Mouse (Mus musculus): ENCODE measurements at regions not wholly inside any gene's neighbourhood (a gene's known extent, or its start where the extent isn't known, plus 50 kb on each side); places are given as distances from the start of the nearest gene placed in this dataset.
"Not testable (repeated sequence)": the region's sequence is repeated elsewhere in the genome, so short reads cannot be mapped to it uniquely, and the experiment has no call there.

DNA sequence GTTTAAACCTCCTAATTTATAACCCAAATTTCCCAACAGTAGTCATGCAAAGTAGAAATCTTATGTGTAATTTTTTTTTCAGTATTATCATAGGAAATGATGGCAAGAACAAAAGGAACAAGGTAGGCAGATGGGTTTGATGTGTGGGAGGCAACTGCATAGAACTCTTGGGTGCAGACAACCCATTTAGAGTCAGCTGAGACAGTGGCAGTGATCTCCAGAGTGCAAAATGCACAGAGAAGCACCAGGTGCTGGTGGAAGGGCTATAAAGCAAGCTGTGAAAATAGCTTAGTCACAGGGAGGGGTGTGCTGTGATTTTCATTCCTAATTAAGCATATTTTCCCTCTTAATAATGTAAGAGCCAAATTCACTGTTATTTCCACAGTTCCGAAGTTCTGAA is 130.5 kb downstream of the Car2 start:
- no peak for DNase-seq (ENCODE audit: low spot score in 2 of 2)

- DNase-seq (ENCODE audit: low spot score in 2 of 2) = no peak
Measured at GRCm38 (mm10) chr3:15022773-15023172, 136.7 kb downstream of the Car2 start.

- no peak for DNase-seq (ENCODE audit: low spot score in 2 of 2)
Measured at GRCm38 (mm10) chr3:15040866-15041528, 154.9 kb downstream of the Car2 start.

- DNase-seq (ENCODE audit: low spot score in 2 of 2) = no peak
Measured at GRCm38 (mm10) chr3:15053968-15054367, 167.9 kb downstream of the Car2 start.

DNA sequence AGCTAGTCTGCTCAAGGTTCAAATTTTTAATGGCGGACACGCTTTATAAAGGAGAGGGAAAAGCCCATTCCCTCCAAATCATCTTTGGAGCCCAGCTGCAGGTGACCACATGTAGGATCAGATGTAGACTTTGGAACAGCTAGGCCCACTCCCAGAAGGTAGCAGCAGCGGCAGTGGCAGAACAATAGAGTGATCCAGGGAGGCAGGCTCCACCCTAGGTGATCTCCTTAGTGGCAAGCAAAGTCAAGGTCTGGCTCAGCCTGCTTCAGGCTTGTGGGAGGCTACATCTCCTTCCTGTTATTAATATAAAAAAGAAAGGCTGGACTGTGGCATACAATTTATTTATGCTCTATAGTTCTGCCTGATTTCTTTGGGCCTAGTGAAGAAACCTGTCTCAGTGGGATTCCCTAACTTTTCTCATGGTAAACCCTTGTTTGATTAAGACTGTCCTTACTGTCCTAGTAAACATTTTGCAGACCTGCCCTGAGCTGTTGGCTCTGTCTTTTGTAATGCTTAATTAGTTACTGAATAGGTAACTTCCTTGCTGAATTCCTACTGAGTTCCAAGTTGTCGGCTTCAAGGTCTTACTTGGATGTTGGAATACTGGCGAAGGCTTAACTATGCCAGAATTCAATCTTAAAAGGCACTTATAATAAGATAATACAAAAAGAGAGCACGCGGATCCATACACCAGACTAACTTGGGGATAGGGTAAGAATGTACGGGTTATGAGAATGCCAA is 169.6 kb downstream of the Car2 start:
- not testable (repeated sequence) for DNase-seq (ENCODE audit: low spot score in 2 of 2)

GRCm38 (mm10) chr3:15056788-15057585 is 170.9 kb downstream of the Car2 start:
- DNase-seq (ENCODE audit: low spot score in 2 of 2) = not testable (repeated sequence)

DNA sequence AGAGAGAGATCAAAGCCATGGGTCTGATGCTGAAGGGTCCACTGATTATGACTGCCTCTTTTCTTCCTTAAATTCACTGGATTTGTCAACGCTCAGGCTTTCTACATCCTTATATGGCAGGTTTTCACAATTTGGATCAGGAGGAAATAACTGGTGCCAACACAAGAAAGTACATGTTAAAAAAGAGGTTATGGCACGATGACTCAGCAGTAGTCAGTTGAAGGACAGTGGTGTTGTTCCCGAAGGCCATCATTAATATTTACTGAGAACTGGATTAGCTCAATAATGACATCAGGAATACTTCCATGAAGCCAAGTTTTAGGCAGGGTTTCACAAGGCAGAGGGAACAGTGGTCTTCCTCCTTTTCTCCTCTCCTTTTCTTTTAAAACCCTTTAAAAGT is 179.6 kb downstream of the Car2 start:
- DNase-seq (ENCODE audit: low spot score in 2 of 2) = no peak

DNA sequence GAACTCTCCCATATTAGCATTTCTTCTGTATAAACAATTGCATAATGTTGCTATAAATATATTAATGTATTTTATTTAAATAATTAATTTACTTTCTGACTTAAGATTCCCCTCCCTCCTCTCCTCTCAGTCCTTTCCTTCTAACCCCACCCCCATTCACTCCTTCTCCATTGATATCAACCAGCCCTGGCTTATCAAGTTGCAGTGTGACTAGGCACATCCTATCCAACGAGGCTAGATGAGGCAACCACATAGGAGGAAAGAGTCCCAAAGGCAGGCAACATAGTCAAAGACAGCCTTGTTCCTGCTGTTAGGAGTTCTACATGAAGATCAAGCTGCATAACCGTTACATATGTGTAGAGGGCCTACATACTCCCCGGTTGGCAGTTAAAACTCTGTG is 182.2 kb downstream of the Car2 start:
- no peak for DNase-seq (ENCODE audit: low spot score in 2 of 2)

DNA sequence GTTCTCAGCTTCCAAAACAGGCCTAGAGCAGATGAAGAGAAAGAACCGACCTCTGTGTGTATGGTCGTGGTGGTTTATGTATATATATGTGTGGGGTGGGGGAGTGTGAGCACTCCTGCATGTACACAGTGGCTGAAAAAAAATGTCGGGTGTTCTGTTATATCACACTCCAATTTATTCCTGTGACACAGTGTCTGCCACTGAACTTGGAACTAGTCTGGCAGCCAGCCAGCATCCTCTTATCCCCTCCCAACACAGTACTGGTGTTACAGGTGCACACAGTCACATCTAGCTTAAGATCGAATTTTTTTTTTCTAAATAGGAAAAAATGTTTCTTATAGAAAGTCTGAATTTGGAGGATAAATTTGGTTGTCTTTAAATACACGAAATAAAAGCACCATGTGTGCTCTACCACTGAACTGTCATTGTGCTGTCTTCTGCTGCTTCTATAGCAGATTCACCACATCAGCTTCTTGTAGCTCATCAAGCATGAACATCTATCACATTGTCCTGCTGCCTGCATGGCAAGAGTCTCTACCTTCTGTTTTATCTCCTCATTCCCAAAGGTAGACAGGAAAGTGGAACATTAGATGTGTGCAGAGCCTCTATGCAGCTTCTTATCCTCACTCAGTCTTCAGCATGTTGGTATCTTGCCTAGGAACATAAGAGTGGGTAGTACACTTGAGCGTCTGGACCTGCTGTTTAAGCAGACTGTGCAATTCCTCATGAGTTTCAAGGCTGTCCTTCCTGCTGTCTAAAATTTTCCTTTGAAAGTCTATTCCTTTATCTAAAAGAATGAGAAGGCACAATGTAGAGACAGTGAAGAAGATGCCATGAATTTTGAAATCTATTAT is 185.2 kb downstream of the Car2 start:
- DNase-seq (ENCODE audit: low spot score in 2 of 2) = no peak

- no peak for DNase-seq (ENCODE audit: low spot score in 2 of 2)
Measured at GRCm38 (mm10) chr3:15073405-15073804, 187.3 kb downstream of the Car2 start.

DNA sequence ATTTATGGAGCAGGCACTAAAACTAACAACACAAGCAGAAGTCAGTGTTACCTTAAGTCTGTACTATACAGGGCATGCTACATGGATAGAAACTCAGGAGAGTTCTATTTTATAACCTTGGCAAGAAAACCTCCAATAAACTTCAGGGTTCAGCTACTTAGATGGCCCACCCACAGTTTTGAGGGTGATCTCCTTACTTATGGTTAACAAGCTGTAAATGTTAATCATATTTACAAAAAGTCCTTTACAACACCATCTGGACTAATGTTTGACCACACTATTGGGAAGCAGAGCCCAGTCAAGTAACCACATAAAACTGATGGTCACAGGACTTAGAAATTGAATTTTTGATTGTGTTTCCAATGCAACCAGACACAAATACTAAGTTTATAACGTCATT is 187.8 kb downstream of the Car2 start:
- DNase-seq (ENCODE audit: low spot score in 2 of 2) = no peak

GRCm38 (mm10) chr3:15074949-15075348 is 188.9 kb downstream of the Car2 start:
- DNase-seq (ENCODE audit: low spot score in 2 of 2) = no peak

- DNase-seq (ENCODE audit: low spot score in 2 of 2) = no peak
Measured at GRCm38 (mm10) chr3:15090124-15090523, 204.1 kb downstream of the Car2 start.

- DNase-seq (ENCODE audit: low spot score in 2 of 2) = no peak
Measured at GRCm38 (mm10) chr3:15098206-15098817, 212.2 kb downstream of the Car2 start.

DNA sequence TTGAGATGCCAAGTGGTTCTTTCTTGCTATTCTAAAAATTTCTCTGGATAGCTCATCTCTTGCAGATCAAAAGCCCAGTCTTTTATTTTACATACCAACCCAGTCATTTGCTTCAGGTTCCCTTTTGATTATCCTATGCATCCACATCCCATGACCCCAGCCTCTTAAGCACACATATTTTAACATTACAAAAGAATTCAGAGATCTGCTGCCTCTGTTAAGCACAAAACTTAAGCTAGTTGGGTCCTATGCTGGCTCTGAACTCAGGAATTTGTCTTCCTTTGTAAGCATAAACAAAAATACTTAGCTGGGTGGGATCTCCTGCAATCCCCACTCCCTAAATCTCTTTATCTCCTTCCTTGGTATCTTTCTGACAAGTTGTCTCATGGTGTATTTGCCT is 212.9 kb downstream of the Car2 start:
- DNase-seq (ENCODE audit: low spot score in 2 of 2) = no peak

DNA sequence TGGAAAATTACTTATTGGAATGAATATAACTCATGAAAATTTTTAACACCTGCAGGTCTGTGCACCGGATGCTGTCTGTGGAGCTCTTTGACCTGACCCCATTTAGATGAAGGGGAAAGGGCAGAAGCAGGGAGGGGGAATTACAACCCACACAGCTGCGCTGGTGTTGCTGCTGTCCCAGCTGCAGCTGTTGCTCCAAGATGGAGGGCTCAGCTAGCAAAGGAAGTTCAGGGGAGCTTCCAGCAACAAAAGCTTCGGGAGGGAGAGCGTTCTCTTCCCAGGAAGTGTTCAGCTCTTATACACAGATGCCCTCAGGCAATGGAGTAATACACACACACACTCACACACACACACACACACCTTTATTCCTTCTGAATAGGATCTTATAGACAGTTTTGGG is 219.6 kb downstream of the Car2 start:
- DNase-seq (ENCODE audit: low spot score in 2 of 2) = no peak

DNA sequence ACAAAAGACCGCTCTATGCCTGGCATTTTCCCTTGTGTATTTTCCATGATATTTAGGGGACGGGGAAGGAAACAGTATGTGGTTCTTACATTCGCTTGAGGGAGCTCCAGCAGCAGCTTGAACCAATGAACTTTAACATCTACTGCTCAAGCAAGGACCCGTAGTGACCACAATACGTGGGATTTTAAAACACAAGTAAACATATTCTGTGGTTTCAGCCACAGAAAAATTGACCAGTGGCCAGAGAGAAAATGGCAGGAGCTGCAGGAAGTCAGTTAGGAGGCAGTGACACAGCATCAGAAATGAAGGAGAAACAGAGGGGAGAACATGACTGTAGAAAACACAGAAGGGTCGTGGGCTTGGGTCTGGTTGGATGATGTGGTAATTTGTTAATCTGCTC is 220.2 kb downstream of the Car2 start:
- DNase-seq (ENCODE audit: low spot score in 2 of 2) = no peak

- DNase-seq (ENCODE audit: low spot score in 2 of 2) = no peak
Measured at GRCm38 (mm10) chr3:15107301-15107700, 221.2 kb downstream of the Car2 start.

- no peak for DNase-seq (ENCODE audit: low spot score in 2 of 2)
Measured at GRCm38 (mm10) chr3:15108239-15108934, 222.3 kb downstream of the Car2 start.

DNA sequence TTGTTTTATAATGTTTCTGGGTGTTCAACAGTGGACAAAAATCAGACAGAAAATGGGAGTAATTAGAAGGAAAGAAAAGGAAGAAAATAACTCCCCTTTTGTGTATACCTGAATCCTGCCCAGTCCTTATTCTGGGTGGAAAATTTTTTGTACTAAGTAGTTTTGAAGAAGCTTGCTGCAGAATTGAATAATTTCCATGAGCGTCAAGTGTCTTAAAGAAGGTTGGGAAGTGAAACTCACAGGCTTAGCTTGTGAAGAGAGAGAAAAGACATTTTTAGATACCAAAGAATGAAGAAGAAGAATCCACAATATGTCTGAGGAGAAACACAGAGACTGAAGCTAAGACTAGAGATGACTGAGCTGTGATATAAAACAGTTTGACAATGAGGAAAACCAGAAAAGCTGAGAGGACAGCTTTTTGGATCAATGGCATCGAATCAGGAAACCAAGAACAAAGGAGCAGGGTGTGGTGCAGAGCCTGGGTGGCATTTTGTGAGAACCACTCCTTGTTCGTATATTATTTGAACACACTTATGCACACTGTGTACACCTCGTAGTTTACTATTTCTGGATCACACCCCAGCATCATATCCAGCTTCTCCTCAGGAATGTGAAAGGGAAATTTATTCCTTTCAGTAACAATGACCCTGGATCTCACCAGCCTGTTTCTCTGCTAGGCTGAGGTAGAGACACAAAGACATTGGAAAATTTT is 221.9 kb downstream of the Gm9733 start:
- no peak for DNase-seq (ENCODE audit: low spot score in 2 of 2)
